Mouse (Mus musculus) intestine, embryonic 16.5 days (tissue): Measurements from ENCODE around the gene Tmem108. TPM values are rescaled to one million over a fixed set of nuclear protein-coding genes. Genes with fewer than 3 reads are reported as not detected.

Experiments used
- ATAC-seq: fragments of 200-750 bp; cut with Nextera tagmentation; 2 replicates; pipeline ENCODE4 v1.8.0; 2017; ENCODE audit warnings: moderate TSS enrichment, moderate library complexity
- H3K27ac ChIP-seq: fragments of 300-500 bp; sonication (generic); 2 replicates; pipeline ENCODE4 v1.5.1; 2014; ENCODE audit warnings: mild to moderate bottlenecking, low read length
- H3K27me3 ChIP-seq: fragments of 300-500 bp; sonication (generic); replicated peaks from 2 replicates; pipeline ENCODE4 v1.6.1; 2014; ENCODE audit warnings: low read length, control low read depth, mixed read lengths; ENCODE audit not compliant: control insufficient read depth, insufficient read depth
- H3K36me3 ChIP-seq: fragments of 300-500 bp; sonication (generic); 2 replicates; pipeline ENCODE4 v1.6.1; 2014; ENCODE audit warnings: low read length, control low read depth; ENCODE audit not compliant: control insufficient read depth, insufficient read depth
- H3K4me1 ChIP-seq: fragments of 300-500 bp; sonication (generic); 2 replicates; pipeline ENCODE4 v1.6.1; 2014; ENCODE audit warnings: low read length, control low read depth, mixed read lengths; ENCODE audit not compliant: control insufficient read depth, insufficient read depth
- H3K4me2 ChIP-seq: fragments of 300-500 bp; sonication (generic); 2 replicates; pipeline ENCODE4 v1.6.1; 2014; ENCODE audit warnings: low read depth, low read length, control low read depth
- H3K4me3 ChIP-seq: fragments of 300-500 bp; sonication (generic); 2 replicates; pipeline ENCODE4 v1.5.1; 2014; ENCODE audit warnings: mild to moderate bottlenecking, low read length
- H3K9ac ChIP-seq: fragments of 300-500 bp; sonication (generic); 2 replicates; pipeline ENCODE4 v1.6.1; 2014; ENCODE audit warnings: low read depth, low read length
- H3K9me3 ChIP-seq: fragments of 300-500 bp; sonication (generic); 2 replicates; pipeline ENCODE4 v1.6.1; 2016; ENCODE audit warnings: low read length, control low read depth; ENCODE audit not compliant: control insufficient read depth
- WGBS: fragments of 180-500 bp; shearing (Covaris S2); extraction: QIAGEN DNeasy Blood & Tissue Kit; methylation state at CpG from one replicate; pipeline ENCODE4 v1.1.7; 2014; 5-methylcytosine and 5-hydroxymethylcytosine counted together
- polyA plus RNA-seq: library from polyadenylated mRNA; unstranded; fragments of >200 nt; fragmentation: Nextera tagmentation; extraction: Ambion mirVana; gene quantifications from 2 replicates; pipeline ENCODE4 v1.2.1, GENCODE M21; 2015

Gene Tmem108
- polyA plus RNA-seq, 1 experiment from 2014 or later: 7.2 TPM

DNA sequence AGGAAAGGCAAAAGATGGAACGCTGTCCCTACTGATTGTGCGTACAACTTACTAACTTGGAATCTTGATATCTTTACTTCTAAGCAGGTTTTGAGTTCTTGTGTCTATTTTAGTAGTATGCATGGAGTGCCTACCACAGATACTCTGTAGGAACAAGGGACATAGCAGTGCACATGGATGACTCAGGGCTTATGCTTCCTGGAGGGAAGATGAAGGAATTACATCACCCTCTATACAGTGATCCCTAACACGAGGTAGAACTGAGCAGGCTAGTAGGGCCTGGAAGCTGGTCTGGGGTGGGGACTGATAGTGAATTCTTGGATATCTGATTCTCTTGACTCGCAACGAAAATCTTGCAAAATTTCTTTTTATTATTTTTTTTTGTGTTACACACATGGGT is 185.7 kb downstream of the Tmem108 start:
- H3K36me3 ChIP-seq: no peaks in the 10 kb centered on the region
- WGBS: 94% methylated on average over 5 of the region's 5 CpGs
- H3K27ac ChIP-seq: no peak overlapping the region
- H3K4me2 ChIP-seq: no peak overlapping the region
- no peak for ATAC-seq
- no peaks in the 10 kb centered on the region for H3K9me3 ChIP-seq
- no peak overlapping the region for H3K4me3 ChIP-seq
- H3K27me3 ChIP-seq: no peaks in the 10 kb centered on the region
- H3K4me1 ChIP-seq: no peaks in the 10 kb centered on the region
- no peak overlapping the region for H3K9ac ChIP-seq

DNA sequence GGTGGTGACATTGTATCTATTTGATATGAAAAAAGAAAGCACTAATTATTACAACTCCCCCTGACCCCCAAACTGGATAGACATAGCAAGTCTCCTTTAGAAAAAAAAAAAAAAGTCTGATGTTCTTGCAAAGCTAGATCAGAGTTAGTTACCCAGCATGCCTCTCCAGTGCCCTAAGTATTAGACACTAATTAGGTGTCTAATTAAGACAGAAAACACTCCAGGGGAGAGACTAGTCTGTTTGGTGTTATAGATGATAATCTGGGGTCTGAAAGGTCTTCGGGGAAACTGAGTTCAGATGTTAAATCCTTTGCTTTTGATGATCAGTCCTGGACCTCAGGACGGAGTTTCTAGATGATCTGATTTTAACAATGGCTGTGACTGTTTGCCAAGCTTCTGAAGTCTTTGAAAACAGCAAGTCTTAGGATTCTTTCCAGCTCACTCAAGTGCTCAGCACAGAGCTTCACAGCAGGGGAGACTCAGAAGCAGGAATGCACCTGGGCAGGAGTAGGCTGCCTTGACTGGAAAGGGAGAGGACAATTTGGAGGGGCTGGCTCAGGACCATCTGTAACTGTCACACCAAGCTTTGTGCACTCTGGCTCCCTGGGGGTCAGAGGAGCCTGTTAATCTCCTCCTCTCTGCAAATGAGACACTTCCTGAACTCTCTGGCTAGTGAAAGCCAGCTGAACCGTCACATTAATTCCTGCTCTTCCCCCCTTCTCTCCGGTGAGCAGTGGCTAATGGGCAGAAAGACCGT is 187.5 kb downstream of the Tmem108 start:
- Histone ChIP-seq H3K9me3 (no peaks in the 10 kb centered on the region), H3K36me3 (no peaks in the 10 kb centered on the region), H3K4me3 (no peak overlapping the region), H3K4me1 (no peaks in the 10 kb centered on the region), H3K9ac (no peak overlapping the region), H3K27ac (no peak overlapping the region), H3K27me3 (no peaks in the 10 kb centered on the region), H3K4me2 (no peak overlapping the region)
- no peak for ATAC-seq
- 25% methylated on average over 5 of the region's 5 CpGs for WGBS

DNA sequence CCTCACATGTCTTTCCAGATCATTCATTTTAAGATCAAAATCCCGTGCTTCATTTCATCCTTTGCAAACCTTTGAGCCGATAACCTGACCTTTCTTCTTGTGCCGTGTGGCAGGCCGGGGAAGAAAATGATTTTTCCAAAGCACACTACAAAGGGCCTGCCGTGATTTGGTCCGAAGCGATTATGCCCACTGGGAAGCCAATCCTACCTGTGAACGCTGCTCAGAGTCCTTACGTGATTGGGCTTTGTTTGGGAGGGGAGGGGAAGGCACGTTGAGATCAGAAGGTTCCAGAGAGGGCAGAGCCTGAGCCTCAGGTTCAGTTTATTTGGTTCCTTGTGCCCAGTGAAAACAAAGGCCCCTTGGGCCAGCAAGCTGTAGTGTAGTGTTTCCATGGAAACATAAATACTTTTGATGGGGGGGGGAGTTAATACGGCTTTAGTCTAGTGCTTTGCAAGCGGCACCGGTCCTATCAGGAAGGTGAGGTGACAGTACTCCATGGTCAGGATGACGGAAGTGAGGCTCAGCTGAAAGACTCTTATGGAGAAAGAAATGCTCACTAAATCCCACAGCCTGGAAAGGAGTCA is 191.4 kb downstream of the Tmem108 start:
- no peak overlapping the region for H3K4me3 ChIP-seq
- H3K4me2 ChIP-seq: no peak overlapping the region
- H3K4me1 ChIP-seq: no peaks in the 10 kb centered on the region
- no peak overlapping the region for H3K27ac ChIP-seq
- 73% methylated on average over 14 of the region's 14 CpGs for WGBS
- H3K36me3 ChIP-seq: no peaks in the 10 kb centered on the region
- no peaks in the 10 kb centered on the region for H3K27me3 ChIP-seq
- no peak for ATAC-seq
- no peak overlapping the region for H3K9ac ChIP-seq
- H3K9me3 ChIP-seq: no peaks in the 10 kb centered on the region

DNA sequence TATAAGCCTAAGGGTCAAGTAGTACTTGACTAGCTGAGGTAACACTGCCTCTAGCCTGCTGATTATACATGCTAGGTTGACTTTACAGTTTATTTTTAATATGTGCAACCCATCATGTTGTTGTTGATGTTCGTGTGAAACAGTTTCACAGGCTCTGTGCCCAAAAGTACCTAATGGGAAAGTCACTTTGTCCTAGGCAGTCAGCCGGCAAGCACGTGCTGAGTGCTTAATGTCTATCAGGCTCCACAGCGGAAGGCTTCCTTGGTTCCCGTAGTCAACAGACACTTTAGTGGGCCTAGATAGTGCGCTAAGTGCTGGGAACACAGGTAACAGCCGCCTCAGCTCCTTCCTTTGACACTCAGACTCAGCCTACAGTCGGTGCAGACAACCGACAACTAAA is 192.7 kb downstream of the Tmem108 start:
- no peak for ATAC-seq
- 89% methylated on average over 9 of the region's 9 CpGs for WGBS
- no peaks in the 10 kb centered on the region for H3K9me3 ChIP-seq
- no peak overlapping the region for H3K4me3 ChIP-seq
- no peaks in the 10 kb centered on the region for H3K27me3 ChIP-seq
- no peaks in the 10 kb centered on the region for H3K4me1 ChIP-seq
- H3K27ac ChIP-seq: no peak overlapping the region
- H3K9ac ChIP-seq: no peak overlapping the region
- no peak overlapping the region for H3K4me2 ChIP-seq
- no peaks in the 10 kb centered on the region for H3K36me3 ChIP-seq

DNA sequence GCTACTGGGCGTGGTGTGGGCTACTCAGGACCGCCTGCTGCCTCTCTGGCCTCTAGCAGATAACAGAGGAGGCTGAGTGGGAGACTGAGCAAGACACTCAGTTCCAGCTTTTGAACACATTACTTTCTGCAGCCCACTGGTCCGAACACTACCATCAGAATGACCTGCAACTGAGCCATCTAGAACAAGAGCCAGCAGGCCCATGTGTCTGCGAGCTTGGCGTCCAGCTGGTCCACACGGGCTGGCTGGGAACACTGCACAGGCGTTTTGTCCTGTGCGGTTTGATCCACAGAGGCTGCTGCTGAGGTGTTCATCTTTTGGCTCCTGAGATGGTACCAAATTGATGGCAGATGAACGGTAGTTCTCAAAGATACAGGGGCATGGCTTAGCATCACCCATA is 196.5 kb downstream of the Tmem108 start:
- WGBS: 87% methylated on average over 9 of the region's 9 CpGs
- Histone ChIP-seq H3K9ac (no peak overlapping the region), H3K4me3 (no peak overlapping the region), H3K4me1 (no peaks in the 10 kb centered on the region), H3K36me3 (no peaks in the 10 kb centered on the region), H3K9me3 (no peaks in the 10 kb centered on the region), H3K27me3 (no peaks in the 10 kb centered on the region), H3K27ac (no peak overlapping the region), H3K4me2 (no peak overlapping the region)
- no peak for ATAC-seq

DNA sequence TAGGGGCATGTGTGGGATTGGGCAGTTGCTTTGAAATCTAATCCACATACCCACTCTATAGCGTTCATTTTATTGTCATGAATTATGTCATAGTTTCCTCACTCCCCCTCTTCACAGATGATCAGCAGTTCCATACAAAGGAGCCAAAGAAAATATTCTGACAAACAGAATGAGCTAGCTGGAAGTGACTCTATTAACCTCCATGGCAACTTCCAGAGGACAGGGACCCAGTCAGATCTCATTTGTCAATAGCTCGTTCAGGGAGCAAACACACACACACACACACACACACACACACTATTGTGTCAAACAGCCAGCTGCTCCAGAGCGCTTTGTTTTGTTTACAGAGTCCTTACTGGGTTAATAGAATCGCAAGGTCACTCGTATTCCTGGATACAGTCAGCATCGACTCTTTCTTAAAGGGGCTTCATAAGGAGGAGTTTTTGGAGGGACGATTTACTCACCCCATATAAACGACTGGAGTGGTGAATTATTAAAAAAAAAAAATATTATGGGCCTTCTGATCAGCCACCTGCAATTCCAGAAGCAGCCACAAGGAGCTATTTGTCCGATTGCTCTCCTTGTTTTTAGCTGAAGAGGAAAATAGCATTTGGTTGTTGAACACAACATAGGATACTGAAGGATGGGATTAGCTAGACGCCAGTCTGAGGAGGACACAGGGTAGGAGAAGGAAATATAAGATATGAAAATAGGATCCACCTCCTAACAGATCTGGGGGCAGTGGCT is 197.6 kb downstream of the Tmem108 start:
- no peaks in the 10 kb centered on the region for H3K27me3 ChIP-seq
- peak; percentile 40; the same call in 1 of the 2 replicates for ATAC-seq
- H3K9ac ChIP-seq: no peak overlapping the region
- no peaks in the 10 kb centered on the region for H3K4me1 ChIP-seq
- no peak overlapping the region for H3K4me2 ChIP-seq
- H3K9me3 ChIP-seq: no peaks in the 10 kb centered on the region
- no peak overlapping the region for H3K4me3 ChIP-seq
- H3K27ac ChIP-seq: no peak overlapping the region
- WGBS: 20% methylated on average over 10 of the region's 10 CpGs
- no peaks in the 10 kb centered on the region for H3K36me3 ChIP-seq

DNA sequence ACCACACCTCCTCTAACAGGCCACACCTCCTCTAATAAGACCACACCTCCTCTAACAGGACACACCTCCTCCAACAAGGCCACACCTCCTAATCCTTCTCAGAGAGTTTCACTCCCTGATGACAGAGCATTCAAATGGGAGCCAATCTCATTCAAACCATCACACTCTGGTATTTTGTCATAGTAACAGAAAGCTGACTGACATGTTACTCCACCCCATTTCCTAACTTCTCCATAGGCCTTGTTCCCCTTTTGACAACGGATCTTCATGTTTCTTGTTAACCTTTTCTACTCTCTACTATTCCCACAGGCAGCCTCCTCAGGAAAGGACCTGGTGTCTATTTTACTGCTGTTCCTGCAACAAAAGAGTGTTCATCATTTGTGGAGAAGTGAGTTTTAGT is 199.6 kb downstream of the Tmem108 start:
- Histone ChIP-seq H3K27me3 (no peaks in the 10 kb centered on the region), H3K4me3 (no peak overlapping the region), H3K4me2 (no peak overlapping the region), H3K36me3 (no peaks in the 10 kb centered on the region), H3K9me3 (no peaks in the 10 kb centered on the region), H3K9ac (no peak overlapping the region), H3K4me1 (no peaks in the 10 kb centered on the region), H3K27ac (no peak overlapping the region)
- no peak for ATAC-seq
- WGBS: 78% methylated on average over 1 of the region's 1 CpGs

DNA sequence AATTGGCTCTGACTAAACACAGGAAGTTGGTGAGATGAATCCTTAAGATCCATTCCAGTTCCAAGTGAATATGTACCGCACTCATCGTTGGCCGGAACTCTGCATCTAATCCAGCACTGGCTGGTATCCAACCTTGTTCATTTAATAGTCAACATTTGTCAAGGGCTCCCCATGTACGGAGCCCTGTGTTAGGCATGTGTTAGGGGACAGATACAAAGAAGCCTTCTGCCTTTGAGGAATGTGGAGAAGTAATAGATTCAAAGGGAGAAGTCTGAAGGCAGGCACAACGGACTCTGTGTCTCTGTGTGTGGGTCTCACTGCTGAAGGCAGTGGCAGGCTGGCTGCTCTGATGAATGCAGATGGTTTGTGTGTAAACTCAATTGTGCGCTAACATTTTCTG is 202.9 kb downstream of the Tmem108 start:
- H3K4me2 ChIP-seq: no peak overlapping the region
- peak; percentile 23; the same call in 1 of the 2 replicates for ATAC-seq
- WGBS: 51% methylated on average over 6 of the region's 6 CpGs
- H3K9ac ChIP-seq: no peak overlapping the region
- H3K9me3 ChIP-seq: no peaks in the 10 kb centered on the region
- H3K27ac ChIP-seq: no peak overlapping the region
- H3K36me3 ChIP-seq: no peaks in the 10 kb centered on the region
- no peak overlapping the region for H3K4me3 ChIP-seq
- no peaks in the 10 kb centered on the region for H3K4me1 ChIP-seq
- H3K27me3 ChIP-seq: no peaks in the 10 kb centered on the region

DNA sequence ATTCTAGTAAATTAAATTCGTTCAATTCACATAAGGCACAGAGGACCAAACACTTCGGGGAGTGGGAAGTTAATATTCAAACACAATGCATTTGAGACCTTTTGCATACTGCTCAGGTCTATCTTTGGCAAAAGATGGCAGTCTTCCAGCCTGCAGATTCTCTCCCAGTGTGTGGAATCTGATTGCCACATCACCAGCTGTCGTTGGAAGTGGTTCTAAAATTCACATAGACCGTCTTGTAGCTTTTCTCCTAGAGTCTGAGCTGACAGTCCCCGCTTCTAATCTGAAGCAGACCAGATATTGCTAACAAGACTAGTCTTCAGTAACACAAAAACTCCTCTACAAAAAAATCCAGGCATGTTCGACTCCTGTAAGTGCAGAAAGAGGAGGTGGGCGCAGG is 203.4 kb downstream of the Tmem108 start:
- H3K36me3 ChIP-seq: no peaks in the 10 kb centered on the region
- H3K4me2 ChIP-seq: no peak overlapping the region
- 67% methylated on average over 7 of the region's 7 CpGs for WGBS
- no peaks in the 10 kb centered on the region for H3K9me3 ChIP-seq
- no peak overlapping the region for H3K27ac ChIP-seq
- no peaks in the 10 kb centered on the region for H3K4me1 ChIP-seq
- H3K27me3 ChIP-seq: no peaks in the 10 kb centered on the region
- H3K4me3 ChIP-seq: no peak overlapping the region
- H3K9ac ChIP-seq: no peak overlapping the region
- no peak for ATAC-seq
